Mouse (Mus musculus) lung, postnatal 0 days (tissue): Measurements from ENCODE around the gene Gm8773.

Experiments
- CTCF ChIP-seq: IDR thresholded peaks from 2 replicates; pipeline ENCODE4 v1.5.1; 2016; ENCODE audit warnings: antibody characterized with exemption, mild to moderate bottlenecking
- EP300 ChIP-seq: IDR thresholded peaks from 2 replicates; pipeline ENCODE4 v1.6.1; 2016; ENCODE audit warnings: antibody characterized with exemption, mild to moderate bottlenecking, control low read depth

GRCm38 (mm10) chr5:5559079-5559740 lies 14.4 kb upstream of the Gm8773 start, which contains the start of gene Gtpbp10:
- TF ChIP-seq CTCF (no peak), EP300 (no peak)
